Mouse (Mus musculus): ENCODE results near the gene E4f1. TPM values are rescaled to one million over a fixed set of nuclear protein-coding genes. Genes with fewer than 3 reads are reported as not detected.

The E4f1 gene
- polyA plus RNA-seq, 1 experiment = 19.4 TPM

GRCm38 (mm10) chr17:24414230-24414976, 55.7 kb downstream of the E4f1 start, which contains the start of gene Rnps1:
Rnps1 (plus strand) TSS chr17:24414565.
- no peak for TF ChIP-seq GATA1 (IDR thresholded peaks at IDR 0.05; ENCODE audit: low read length)

- no peak for TF ChIP-seq GATA1 (IDR thresholded peaks at IDR 0.05; ENCODE audit: low read length)
Measured at GRCm38 (mm10) chr17:24413557-24414211, 56.4 kb downstream of the E4f1 start.

- TF ChIP-seq GATA1 (IDR thresholded peaks at IDR 0.05; ENCODE audit: low read length) = no peak
Measured at GRCm38 (mm10) chr17:24407116-24407803, 62.9 kb downstream of the E4f1 start.

GRCm38 (mm10) chr17:24402371-24402770, 67.7 kb downstream of the E4f1 start:
- no peak for TF ChIP-seq GATA1 (IDR thresholded peaks at IDR 0.05; ENCODE audit: low read length)

GRCm38 (mm10) chr17:24394456-24394855, 75.7 kb downstream of the E4f1 start:
- TF ChIP-seq GATA1 (IDR thresholded peaks at IDR 0.05; ENCODE audit: low read length) = no peak

Other genes starting within 250 kb of the E4f1 start
- gene Tedc2, start 249.5 kb downstream of the E4f1 start, polyA plus RNA-seq (2012) = 39.3 and 58.9 TPM in 2 replicates
- gene Ccnf, start 218.8 kb downstream of the E4f1 start, polyA plus RNA-seq (2012) = 66.1 and 78.9 TPM in 2 replicates
- gene Abca17, start 119.2 kb downstream of the E4f1 start, polyA plus RNA-seq (2012) = not detected in 2 replicates
- gene Abca3, start 118.4 kb downstream of the E4f1 start, polyA plus RNA-seq (2012) = 23.1 and 41.6 TPM in 2 replicates
- 301 and 446 TPM in 2 replicates for gene Rnps1, start 55.7 kb downstream of the E4f1 start, polyA plus RNA-seq (2012)
- gene Eci1, start 43.7 kb downstream of the E4f1 start, polyA plus RNA-seq (2012) = 47.6 and 64.0 TPM in 2 replicates
- gene Dnase1l2, start 27.2 kb downstream of the E4f1 start, polyA plus RNA-seq (2012) = not detected in 2 replicates
- 75.9 and 87.6 TPM in 2 replicates for gene Pgp, start 79 bp upstream of the E4f1 start, polyA plus RNA-seq (2012)
- gene Bricd5, start 3.6 kb upstream of the E4f1 start, polyA plus RNA-seq (2012) = 0.10 TPM in 1 of 2 replicates, not detected in the other
- gene Mlst8, start 8.8 kb upstream of the E4f1 start, polyA plus RNA-seq (2012) = 8.4 and 8.5 TPM in 2 replicates
- 0.01 TPM in 1 of 2 replicates, not detected in the other for gene Caskin1, start 18.3 kb upstream of the E4f1 start, polyA plus RNA-seq (2012)
- 239 and 240 TPM in 2 replicates for gene Traf7, start 57.6 kb upstream of the E4f1 start, polyA plus RNA-seq (2012)
- gene Rab26, start 63.9 kb upstream of the E4f1 start, polyA plus RNA-seq (2012) = 0.29 and 0.30 TPM in 2 replicates
- 4.0 and 6.5 TPM in 2 replicates for gene Pkd1, start 79.5 kb upstream of the E4f1 start, polyA plus RNA-seq (2012)
- gene Tsc2, start 162.3 kb upstream of the E4f1 start, polyA plus RNA-seq (2012) = 45.3 and 52.6 TPM in 2 replicates
- gene Nthl1, start 162.4 kb upstream of the E4f1 start, polyA plus RNA-seq (2012) = 24.0 and 31.0 TPM in 2 replicates
- not detected in 2 replicates for gene Slc9a3r2, start 180.0 kb upstream of the E4f1 start, polyA plus RNA-seq (2012)
- gene Npw, start 188.1 kb upstream of the E4f1 start, polyA plus RNA-seq (2012) = not detected in 2 replicates
- 90.5 and 98.9 TPM in 2 replicates for gene Zfp598, start 199.4 kb upstream of the E4f1 start, polyA plus RNA-seq (2012)
- gene Syngr3, start 219.6 kb upstream of the E4f1 start, polyA plus RNA-seq (2012) = 0.13 TPM in 2 replicates
- 149 and 186 TPM in 2 replicates for gene Gfer, start 225.8 kb upstream of the E4f1 start, polyA plus RNA-seq (2012)
- gene Noxo1, start 225.9 kb upstream of the E4f1 start, polyA plus RNA-seq (2012) = 0.33 and 0.89 TPM in 2 replicates
- gene Tbl3, start 237.3 kb upstream of the E4f1 start, polyA plus RNA-seq (2012) = 25.6 and 35.3 TPM in 2 replicates
- 0.14 and 0.36 TPM in 2 replicates for gene Rnf151, start 247.8 kb upstream of the E4f1 start, polyA plus RNA-seq (2012)
- 2,301 and 3,917 TPM in 2 replicates for gene Rps2, start 247.8 kb upstream of the E4f1 start, polyA plus RNA-seq (2012)